10 mouse cellular contexts compared by ENCODE assay signal in the genomic region with DNA sequence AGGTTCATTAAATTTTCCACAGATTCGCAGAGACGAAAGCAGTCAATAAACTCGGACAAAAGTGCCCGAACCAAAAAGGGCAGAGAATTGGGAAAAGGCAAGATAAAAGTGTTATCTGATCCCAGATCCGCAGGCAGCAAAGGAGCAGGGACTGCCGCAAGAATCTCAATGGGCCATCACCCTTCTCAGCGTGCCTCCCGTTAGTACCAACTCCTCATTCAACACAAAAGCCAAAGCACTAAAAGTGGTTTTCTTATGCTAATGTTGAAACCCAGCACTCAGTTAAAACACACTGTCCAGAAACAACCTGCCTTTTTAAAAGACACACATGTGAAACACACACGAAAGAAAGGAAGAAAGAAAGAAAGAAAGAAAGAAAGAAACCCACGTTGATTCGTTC. TPM values are rescaled to one million over a fixed set of nuclear protein-coding genes. Genes with fewer than 3 reads are reported as not detected.
DNase-seq lines count a peak whose midpoint lies in the region; ATAC-seq and TF ChIP-seq lines count a peak whose summit lies in the region.
"Had no signal": no experiment of that assay in that cellular context is flagged by ENCODE, and none has a peak within 500 bp of the region (broad histone marks: within the 10 kb centered on the region; RNA-seq: fewer than 3 reads in every experiment).

No protein-coding gene starts in this region.

- peak overlapping the region; percentile 77 for H3K27ac ChIP-seq in layer of hippocampus, adult 2 months
- peak overlapping the region; percentile 91 for H3K27ac ChIP-seq in forebrain, embryonic 14.5 days (ENCODE audit: low read depth, low read length)
- peak overlapping the region; percentile 68 for H3K27ac ChIP-seq in midbrain, embryonic 11.5 days (ENCODE audit: low read depth, low read length)

- ATAC-seq in forebrain, embryonic 14.5 days: no peak
- ATAC-seq in midbrain, embryonic 11.5 days (ENCODE audit: low FRiP score): no peak

- H3K4me1 ChIP-seq in forebrain, embryonic 14.5 days (ENCODE audit: control insufficient read depth, insufficient read depth, low read length): peaks cover 29% of the 10 kb centered on the region
- H3K4me1 ChIP-seq in midbrain, embryonic 11.5 days (ENCODE audit: control insufficient read depth, insufficient read depth, low read length): peaks cover 38% of the 10 kb centered on the region

- H3K4me3 ChIP-seq in layer of hippocampus, adult 2 months: no peak overlapping the region
- H3K4me3 ChIP-seq in forebrain, embryonic 14.5 days (ENCODE audit: low read depth, low read length): peak overlapping the region; percentile 50; the same call in 1 of the 2 replicates
- H3K4me3 ChIP-seq in midbrain, embryonic 11.5 days (ENCODE audit: low read depth, low read length): no peak overlapping the region; the same call in 1 of the 2 replicates

- peak overlapping the region; percentile 55; the same call in 1 of the 2 replicates for H3K9ac ChIP-seq in forebrain, embryonic 14.5 days (ENCODE audit: low read length)
- H3K9ac ChIP-seq in midbrain, embryonic 11.5 days (ENCODE audit: low read length): peak overlapping the region; percentile 73

- H3K36me3 ChIP-seq in forebrain, embryonic 14.5 days (ENCODE audit: control insufficient read depth, insufficient read depth, low read length): no peaks in the 10 kb centered on the region
- no peaks in the 10 kb centered on the region for H3K36me3 ChIP-seq in midbrain, embryonic 11.5 days (ENCODE audit: control insufficient read depth, insufficient read depth, low read length)

- H3K4me2 ChIP-seq in forebrain, embryonic 14.5 days (ENCODE audit: low read length): peak overlapping the region; percentile 93
- peak overlapping the region; percentile 86 for H3K4me2 ChIP-seq in midbrain, embryonic 11.5 days

- no peaks in the 10 kb centered on the region for H3K9me3 ChIP-seq in forebrain, embryonic 14.5 days (replicated peaks; ENCODE audit: control insufficient read depth, low read length)
- no peaks in the 10 kb centered on the region for H3K9me3 ChIP-seq in midbrain, embryonic 11.5 days (ENCODE audit: control insufficient read depth, low read length)

- no peaks in the 10 kb centered on the region for H3K27me3 ChIP-seq in forebrain, embryonic 14.5 days (replicated peaks; ENCODE audit: control insufficient read depth, insufficient read depth, low read length)
- peaks cover 11% of the 10 kb centered on the region for H3K27me3 ChIP-seq in midbrain, embryonic 11.5 days (ENCODE audit: control insufficient read depth, insufficient read depth, low read length)

- TF ChIP-seq CTCF in layer of hippocampus, adult 2 months (conservative IDR thresholded peaks at IDR 0.05): no peak

- DNase-seq in layer of hippocampus, adult 2 months (ENCODE audit: low spot score in 2 of 2): no peak
- no peak for DNase-seq in layer of hippocampus, adult 18-20 months (ENCODE audit: low spot score in 2 of 2)
- DNase-seq in embryo, embryonic 10.5 days (ENCODE audit: low spot score): peak; percentile 61
- peak; percentile 42 for DNase-seq in forebrain, embryonic 14.5 days (ENCODE audit: low spot score)
- peak; percentile 89 for DNase-seq in midbrain, embryonic 11.5 days (ENCODE audit: low spot score, missing footprints)
- DNase-seq in urinary bladder, postnatal 25 days (ENCODE audit: low spot score): no peak
- DNase-seq in cerebellum, adult 18-20 months: no peak
- DNase-seq in gastrocnemius, postnatal 10 days: no peak
- DNase-seq: heart, postnatal 4 days; right cerebral cortex, postnatal 25 days had no signal

- WGBS in forebrain, embryonic 14.5 days: under 1% methylated on average over 11 of the region's 11 CpGs
- WGBS in midbrain, embryonic 11.5 days: under 1% methylated on average over 11 of the region's 11 CpGs

RNA-seq across cellular contexts. Expression of a gene that starts 4.4 kb away (rescaled TPM):
- total RNA-seq in layer of hippocampus, adult 2 months (2021): 1 to 10 TPM; 4.6 to 4.8 TPM
- 1 to 10 TPM; 3.2 to 4.1 TPM for total RNA-seq in layer of hippocampus, adult 18-20 months (2021)
- polyA plus RNA-seq in forebrain, embryonic 14.5 days (2014; fragmentation: Nextera tagmentation; extraction: Ambion mirVana): 3.3 and 4.1 TPM in 2 replicates
- 8.2 and 9.0 TPM in 2 replicates for polyA plus RNA-seq in midbrain, embryonic 11.5 days (2014; fragmentation: Nextera tagmentation; extraction: Ambion mirVana)
- total RNA-seq in gastrocnemius, postnatal 10 days (2021): 1 to 10 TPM; 3.4 to 5.4 TPM

Comparison
In these comparisons a context has a peak if more than half of its experiments do, and no peak if none do; other contexts are left out.
1. DNase-seq: peak in embryo, embryonic 10.5 days (single experiment), forebrain, embryonic 14.5 days (single experiment) and midbrain, embryonic 11.5 days (single experiment); none in layer of hippocampus, adult 2 months (0 of 2), layer of hippocampus, adult 18-20 months (0 of 2), urinary bladder, postnatal 25 days (single experiment), cerebellum, adult 18-20 months (0 of 2) and gastrocnemius, postnatal 10 days (single experiment).
2. Peak in every context shown above with its lines, with median percentiles within 50 percentile points of each other: H3K27ac ChIP-seq.